Mouse (Mus musculus): ENCODE measurements around the gene Antxr1.
A peak's percentile ranks its signal among the peaks of the same experiment; 100 is the strongest.

The Antxr1 gene

GRCm38 (mm10) chr6:87244117-87245100 is 91.2 kb downstream of the Antxr1 start:
- DNase-seq: peak; percentile 12

GRCm38 (mm10) chr6:87237260-87237659 is 98.4 kb downstream of the Antxr1 start:
- DNase-seq: no peak

- peak; percentile 43 for DNase-seq
Observed at GRCm38 (mm10) chr6:87236061-87236460, 99.6 kb downstream of the Antxr1 start.

GRCm38 (mm10) chr6:87233111-87233510 is 102.5 kb downstream of the Antxr1 start:
- no peak for DNase-seq

GRCm38 (mm10) chr6:87230041-87230440 is 105.6 kb downstream of the Antxr1 start:
- no peak for DNase-seq

- no peak for DNase-seq
Observed at GRCm38 (mm10) chr6:87227940-87228339, 107.7 kb downstream of the Antxr1 start.

GRCm38 (mm10) chr6:87226315-87226714 is 109.3 kb downstream of the Antxr1 start:
- no peak for DNase-seq

- no peak for DNase-seq
Observed at GRCm38 (mm10) chr6:87225286-87225685, 110.3 kb downstream of the Antxr1 start.

GRCm38 (mm10) chr6:87222854-87223631 is 112.6 kb downstream of the Antxr1 start:
- no peak for DNase-seq

GRCm38 (mm10) chr6:87219061-87219992 is 116.3 kb downstream of the Antxr1 start:
- peak; percentile 37 for DNase-seq

GRCm38 (mm10) chr6:87216114-87216591 is 119.5 kb downstream of the Antxr1 start:
- no peak for DNase-seq

- no peak for DNase-seq
Observed at GRCm38 (mm10) chr6:87213262-87213661, 122.4 kb downstream of the Antxr1 start.

- no peak for DNase-seq
Observed at GRCm38 (mm10) chr6:87211551-87211950, 124.1 kb downstream of the Antxr1 start.

GRCm38 (mm10) chr6:87207373-87207982 is 128.1 kb downstream of the Antxr1 start:
- peak; percentile 29 for DNase-seq

GRCm38 (mm10) chr6:87206790-87207189 is 128.8 kb downstream of the Antxr1 start:
- DNase-seq: no peak

- no peak for DNase-seq
Observed at GRCm38 (mm10) chr6:87203467-87203866, 132.2 kb downstream of the Antxr1 start.

- no peak for DNase-seq
Observed at GRCm38 (mm10) chr6:87203065-87203464, 132.6 kb downstream of the Antxr1 start.

- no peak for DNase-seq
Observed at GRCm38 (mm10) chr6:87202048-87202605, 133.5 kb downstream of the Antxr1 start.

GRCm38 (mm10) chr6:87189755-87190154 is 145.9 kb downstream of the Antxr1 start:
- no peak for DNase-seq

GRCm38 (mm10) chr6:87186988-87187387 is 148.6 kb downstream of the Antxr1 start:
- DNase-seq: no peak

- DNase-seq: no peak
Observed at GRCm38 (mm10) chr6:87184418-87184817, 151.2 kb downstream of the Antxr1 start.

GRCm38 (mm10) chr6:87183981-87184380 is 151.6 kb downstream of the Antxr1 start:
- no peak for DNase-seq
